Comparison of ENCODE assay signal across 9 mouse cellular contexts in the genomic region with DNA sequence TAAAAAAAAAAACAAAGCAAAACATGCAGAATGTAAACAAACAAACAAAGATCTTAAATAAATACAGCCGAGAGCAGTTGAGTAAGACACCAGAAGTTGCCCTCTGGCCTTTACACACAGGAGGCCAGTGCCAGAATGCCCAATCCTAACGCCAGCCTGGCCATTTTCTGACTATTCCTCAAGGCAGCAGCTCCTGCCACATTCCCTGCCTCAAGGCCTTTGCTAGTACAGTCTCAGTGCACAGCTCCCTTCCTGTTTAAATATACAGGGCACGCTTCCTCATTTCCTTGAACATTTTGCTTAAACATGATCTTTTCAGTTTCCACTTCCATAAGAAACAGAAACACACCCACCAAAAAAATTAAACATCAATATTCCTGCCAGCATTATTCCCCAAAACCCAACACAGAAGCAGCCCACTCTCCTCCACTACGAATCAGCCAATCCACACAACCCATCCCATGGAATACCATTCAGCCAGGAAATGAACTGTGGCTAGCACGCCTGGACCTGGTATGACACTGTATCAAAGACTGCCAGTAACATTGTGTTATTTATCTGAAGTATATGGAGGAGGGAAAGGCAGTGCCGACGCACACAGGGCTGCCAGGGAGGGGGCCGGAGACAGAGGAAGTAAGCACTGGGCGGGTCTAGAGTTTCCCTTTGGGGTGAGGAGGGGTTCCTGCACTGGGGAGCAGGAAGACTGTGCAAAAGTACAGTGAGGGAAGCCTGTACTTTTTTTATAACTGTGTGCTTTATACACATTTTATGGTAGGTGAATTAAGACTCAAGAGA. TPM values are rescaled to one million over a fixed set of nuclear protein-coding genes. Genes with fewer than 3 reads are reported as not detected.
A peak's percentile ranks its signal among the peaks of the same experiment; 100 is the strongest.
DNase-seq lines count a peak whose midpoint lies in the region; ATAC-seq and TF ChIP-seq lines count a peak whose summit lies in the region.
"Had no signal": no experiment of that assay in that cellular context is flagged by ENCODE, and none has a peak within 500 bp of the region (broad histone marks: within the 10 kb centered on the region; RNA-seq: fewer than 3 reads in every experiment).

No protein-coding gene starts in this region.

- H3K9ac ChIP-seq in kidney, embryonic 16.5 days (replicated peaks; ENCODE audit: low read length): no peak overlapping the region
- H3K9ac ChIP-seq: midbrain, embryonic 12.5 days had no signal

- peaks cover 26% of the 10 kb centered on the region for H3K4me1 ChIP-seq in G1E (ENCODE audit: insufficient read depth, low read depth, low read length)
- H3K4me1 ChIP-seq in kidney, embryonic 16.5 days (ENCODE audit: insufficient read depth, low read length): peaks cover 6% of the 10 kb centered on the region; the same call in 1 of the 2 replicates
- peaks cover 9% of the 10 kb centered on the region for H3K4me1 ChIP-seq in limb, embryonic 10.5 days

- no peaks in the 10 kb centered on the region for H3K27me3 ChIP-seq in G1E (ENCODE audit: insufficient read depth, low read length)
- H3K27me3 ChIP-seq in kidney, embryonic 16.5 days (ENCODE audit: insufficient read depth, low read length): no peaks in the 10 kb centered on the region
- H3K27me3 ChIP-seq in limb, embryonic 10.5 days (ENCODE audit: low read depth, poor library complexity, severe bottlenecking): no peaks in the 10 kb centered on the region
- H3K27me3 ChIP-seq: midbrain, embryonic 12.5 days had no signal

- peaks cover 39% of the 10 kb centered on the region for H3K36me3 ChIP-seq in G1E (replicated peaks)
- H3K36me3 ChIP-seq in kidney, embryonic 16.5 days (ENCODE audit: insufficient read depth, low read length): no peaks in the 10 kb centered on the region
- H3K36me3 ChIP-seq in macrophage (ENCODE audit: inconsistent target): no peaks in the 10 kb centered on the region
- H3K36me3 ChIP-seq in limb, embryonic 10.5 days: peaks cover 20% of the 10 kb centered on the region

- peaks cover 85% of the 10 kb centered on the region for H3K79me2 ChIP-seq in macrophage (ENCODE audit: inconsistent target)

- ATAC-seq in G1E (ENCODE audit: extremely low read depth, insufficient number of reproducible peaks, low FRiP score, poor library complexity, severe bottlenecking): peak; percentile 97
- ATAC-seq in common myeloid progenitor, adult 5-6 weeks (replicated peaks; ENCODE audit: low read depth, poor library complexity, severe bottlenecking): peak; percentile 89
- peak; percentile 65; the same call in 1 of the 2 replicates for ATAC-seq in kidney, embryonic 16.5 days (ENCODE audit: low FRiP score, low TSS enrichment)

- H3K4me3 ChIP-seq in G1E (ENCODE audit: low read depth, low read length): no peak overlapping the region; the same call in 1 of the 2 replicates
- no peak overlapping the region for H3K4me3 ChIP-seq in kidney, embryonic 16.5 days (ENCODE audit: low read length)
- peak overlapping the region; percentile 8; the same call in 1 of the 2 replicates for H3K4me3 ChIP-seq in macrophage (ENCODE audit: inconsistent target)
- no peak overlapping the region for H3K4me3 ChIP-seq in limb, embryonic 10.5 days
- H3K4me3 ChIP-seq: midbrain, embryonic 12.5 days had no signal

- TF ChIP-seq CTCF in G1E (IDR thresholded peaks at IDR 0.05; ENCODE audit: low read depth, low read length): no peak

- 71% methylated on average over 9 of the region's 9 CpGs for WGBS in kidney, embryonic 16.5 days
- WGBS in macrophage (ENCODE audit: missing documents): 6% methylated on average over 9 of the region's 9 CpGs
- 88% methylated on average over 9 of the region's 9 CpGs for WGBS in limb, embryonic 10.5 days

- peak; percentile 74 for DNase-seq in G1E (ENCODE audit: low spot score)
- peak; percentile 57 to 70 for DNase-seq in thymus, postnatal 36 days
- no peak for DNase-seq in gastrocnemius, adult 8-10 months (ENCODE audit: low spot score in 2 of 2)
- no peak for DNase-seq in limb, embryonic 10.5 days (ENCODE audit: low spot score)
- DNase-seq in embryo, embryonic 9.5 days (ENCODE audit: extremely low spot score): no peak

- H3K9me3 ChIP-seq in G1E (replicated peaks): no peaks in the 10 kb centered on the region
- H3K9me3 ChIP-seq in kidney, embryonic 16.5 days (ENCODE audit: low read length): no peaks in the 10 kb centered on the region
- no peaks in the 10 kb centered on the region for H3K9me3 ChIP-seq in limb, embryonic 10.5 days (replicated peaks)
- H3K9me3 ChIP-seq: midbrain, embryonic 12.5 days had no signal

- H3K4me2 ChIP-seq in kidney, embryonic 16.5 days (replicated peaks; ENCODE audit: low read depth, low read length): no peak overlapping the region
- H3K4me2 ChIP-seq: midbrain, embryonic 12.5 days had no signal

- peak overlapping the region; percentile 41; the same call in 1 of the 2 replicates for H3K27ac ChIP-seq in kidney, embryonic 16.5 days (ENCODE audit: low read length)
- peak overlapping the region; percentile 88 for H3K27ac ChIP-seq in macrophage
- no peak overlapping the region for H3K27ac ChIP-seq in limb, embryonic 10.5 days
- H3K27ac ChIP-seq: midbrain, embryonic 12.5 days had no signal

RNA-seq across cellular contexts. Expression of a gene that starts 29.5 kb away (rescaled TPM):
- 52.1 and 57.0 TPM in 2 replicates for total RNA-seq in G1E (2014; fragmentation: Nextera tagmentation)
- total RNA-seq in G1E (2017): 1.0 and 1.1 TPM in 2 replicates
- polyA plus RNA-seq in G1E (2012): 52.1 and 58.9 TPM in 2 replicates
- 1.2 and 2.5 TPM in 2 replicates for total RNA-seq in common myeloid progenitor, adult 5-6 weeks (2017)
- polyA plus RNA-seq in kidney, embryonic 16.5 days (2015; fragmentation: Nextera tagmentation; extraction: Ambion mirVana): 7.1 and 7.5 TPM in 2 replicates
- 10 to 100 TPM in 21 of 26 experiments, 1 to 10 TPM in 5; 2.6 to 51.8 (median 35.5) TPM for total RNA-seq in macrophage (2018; cell fraction: chromatin; rRNA removed)
- total RNA-seq in macrophage (2018; cell fraction: cytosol; rRNA removed): 10 to 100 TPM in 19 of 26 experiments, 1 to 10 TPM in 7; 1.7 to 15.8 (median 12.4) TPM
- total RNA-seq in macrophage (2018; cell fraction: nucleus; rRNA removed): 10 to 100 TPM in 18 of 26 experiments, 1 to 10 TPM in 8; 2.2 to 36.7 (median 24.6) TPM
- polyA plus RNA-seq in macrophage (2018): 4.9 to 8.7 TPM (median 8.4 TPM) in 3 replicates
- 1 to 10 TPM; 3.7 to 6.8 (median 5.6) TPM for total RNA-seq in gastrocnemius, adult 8-10 months (2022)
- polyA plus RNA-seq in limb, embryonic 10.5 days (2016; fragmentation: Nextera tagmentation; extraction: Ambion mirVana): 10.6 and 10.8 TPM in 2 replicates

RNA-seq across cellular contexts. Expression of a gene that starts 43.4 kb away (rescaled TPM):
- total RNA-seq in G1E (2014; fragmentation: Nextera tagmentation) (not detected in 2 replicates), G1E (2017) (under 0.01 TPM in 1 of 2 replicates, not detected in the other)
- polyA plus RNA-seq in G1E (2012) (not detected in 2 replicates), macrophage (2018) (not detected in 3 replicates)
- not detected in 2 replicates for total RNA-seq in common myeloid progenitor, adult 5-6 weeks (2017)
- 0.04 and 0.09 TPM in 2 replicates for polyA plus RNA-seq in kidney, embryonic 16.5 days (2015; fragmentation: Nextera tagmentation; extraction: Ambion mirVana)
- total RNA-seq in macrophage (2018; cell fraction: chromatin; rRNA removed): 1 to 10 TPM in 17 of 26 experiments, under 1 TPM in 9; 0.62 to 2.3 (median 1.2) TPM
- under 1 TPM in 13 of 26 experiments, not detected in 13; under 0.01 to 0.15 (median 0.04) TPM for total RNA-seq in macrophage (2018; cell fraction: cytosol; rRNA removed)
- under 1 TPM; 0.14 to 0.68 (median 0.39) TPM for total RNA-seq in macrophage (2018; cell fraction: nucleus; rRNA removed)
- not detected for total RNA-seq in gastrocnemius, adult 8-10 months (2022)
- 0.05 TPM in 1 of 2 replicates, not detected in the other for polyA plus RNA-seq in limb, embryonic 10.5 days (2016; fragmentation: Nextera tagmentation; extraction: Ambion mirVana)
- polyA plus RNA-seq: midbrain, embryonic 12.5 days had no signal

RNA-seq across cellular contexts. Expression of a gene that starts 50.8 kb away (rescaled TPM):
- 0.38 and 0.44 TPM in 2 replicates for total RNA-seq in G1E (2014; fragmentation: Nextera tagmentation)
- total RNA-seq in G1E (2017): 0.33 and 0.35 TPM in 2 replicates
- polyA plus RNA-seq in G1E (2012): 0.11 and 0.15 TPM in 2 replicates
- 1.0 and 1.9 TPM in 2 replicates for total RNA-seq in common myeloid progenitor, adult 5-6 weeks (2017)
- 36.8 and 37.9 TPM in 2 replicates for polyA plus RNA-seq in kidney, embryonic 16.5 days (2015; fragmentation: Nextera tagmentation; extraction: Ambion mirVana)
- 10 to 100 TPM in 1 of 26 experiments, under 1 TPM in 4, not detected in 21; 0.21 to 10.3 (median 0.29) TPM for total RNA-seq in macrophage (2018; cell fraction: chromatin; rRNA removed)
- under 1 TPM in 8 of 26 experiments, not detected in 18; 0.03 to 0.05 (median 0.04) TPM for total RNA-seq in macrophage (2018; cell fraction: cytosol; rRNA removed)
- total RNA-seq in macrophage (2018; cell fraction: nucleus; rRNA removed): 1 to 10 TPM in 1 of 26 experiments, under 1 TPM in 5, not detected in 20; 0.11 to 2.1 (median 0.12) TPM
- polyA plus RNA-seq in macrophage (2018): 0.04 to 0.12 TPM in 2 of 3 replicates, not detected in the other
- 10 to 100 TPM; 23.7 to 32.7 (median 28.2) TPM for total RNA-seq in gastrocnemius, adult 8-10 months (2022)
- 10.1 and 10.4 TPM in 2 replicates for polyA plus RNA-seq in limb, embryonic 10.5 days (2016; fragmentation: Nextera tagmentation; extraction: Ambion mirVana)

Comparison
In these comparisons a context has a peak if more than half of its experiments do, and no peak if none do; other contexts are left out.
1. DNase-seq: peak in G1E (single experiment) and thymus, postnatal 36 days (2 of 2); none in gastrocnemius, adult 8-10 months (0 of 2), limb, embryonic 10.5 days (single experiment) and embryo, embryonic 9.5 days (single experiment).
2. Peak in every context shown above with its lines, with median percentiles within 50 percentile points of each other: ATAC-seq.